Mouse (Mus musculus) layer of hippocampus, postnatal 36 days (tissue): ENCODE data around the gene Plcd1. TPM values are rescaled to one million over a fixed set of nuclear protein-coding genes. Genes with fewer than 3 reads are reported as not detected.

Experiments
- DNase-seq, 2 experiments: peaks; one replicate each; pipeline ENCODE4 v3.0.0; 2022
- microRNA-seq, 2 experiments: library from miRNA; unstranded; fragments of <30 nt; microRNA quantifications; one replicate each; pipeline ENCODE4 v1.2.0; 2021
- total RNA-seq, 2 experiments: library from RNA; stranded (reverse); gene quantifications; 2 replicates each; pipeline ENCODE4 v1.2.3; 2021

Plcd1 gene
- total RNA-seq, 2 experiments from 2014 or later, result 8.3 to 8.4 TPM

DNA sequence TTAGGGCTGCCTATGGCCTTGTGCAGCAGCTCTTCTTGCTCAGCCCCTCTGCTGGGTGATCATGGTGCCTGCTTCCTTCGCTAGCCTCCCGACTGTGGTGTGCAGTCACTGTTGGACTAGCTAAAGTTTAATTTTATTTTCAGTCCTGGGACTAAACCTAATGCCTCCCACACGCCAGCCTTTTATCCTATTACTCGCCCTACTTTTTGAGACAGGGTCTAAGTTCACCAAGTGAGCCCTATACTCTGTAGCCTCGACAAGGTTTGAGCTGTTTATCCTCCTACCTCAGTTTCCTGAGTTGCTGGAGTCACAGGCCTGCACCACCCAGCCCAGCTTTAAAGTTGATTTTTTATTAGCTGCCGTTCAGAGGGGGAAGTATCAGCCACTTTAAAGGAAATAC is 68.0 kb downstream of the Plcd1 start:
- DNase-seq, result no peak

DNA sequence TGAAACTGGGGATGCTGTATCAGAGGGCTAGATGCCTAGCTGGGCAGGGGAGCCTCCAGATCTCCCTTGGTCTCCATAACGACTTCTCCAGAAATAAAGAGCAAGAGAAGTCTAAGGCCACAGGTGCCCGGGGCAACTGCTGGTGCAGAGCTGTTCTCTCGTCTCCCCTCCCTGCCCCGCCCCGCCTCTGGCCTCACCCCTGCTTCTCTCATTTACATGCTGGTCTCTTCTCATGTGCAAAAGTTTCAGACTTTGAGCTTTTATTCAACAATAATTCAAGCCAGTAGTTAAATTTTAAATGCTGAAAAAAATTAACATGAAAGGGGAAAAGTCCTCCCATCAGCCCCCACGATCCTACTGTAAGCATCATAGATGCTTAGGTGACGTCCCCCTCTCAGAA is 71.6 kb downstream of the Plcd1 start:
- no peak for DNase-seq

Small RNA genes within 50 kb of the gene (microRNA-seq; reads per million reads assigned to microRNA genes)
- gene Mir26a-1, result 10.6 to 29.6 reads per million in 2 experiments

Other genes with a start within 250 kb of the Plcd1 start
- gene Ctdspl, start 167.0 kb downstream of the Plcd1 start, total RNA-seq, result 10 to 100 TPM; 24.1 to 28.5 TPM
- under 1 TPM; 0.62 to 0.76 TPM for gene Vill, start 40.7 kb downstream of the Plcd1 start, total RNA-seq
- gene Dlec1, start 9.0 kb upstream of the Plcd1 start, total RNA-seq, result 1 to 10 TPM; 4.3 to 4.4 TPM
- gene Acaa1b, start 63.6 kb upstream of the Plcd1 start, total RNA-seq, result 1 to 10 TPM; 1.2 to 1.7 TPM
- not detected for gene Gm47289, start 65.7 kb upstream of the Plcd1 start, total RNA-seq
- gene Slc22a13, start 115.6 kb upstream of the Plcd1 start, total RNA-seq, result under 1 TPM; 0.20 to 0.23 TPM
- 10 to 100 TPM; 28.2 to 31.1 TPM for gene Oxsr1, start 228.9 kb upstream of the Plcd1 start, total RNA-seq
- gene Acaa1a, start 246.2 kb upstream of the Plcd1 start, total RNA-seq, result 10 to 100 TPM; 68.1 to 76.4 TPM
- 1 to 10 TPM; 5.8 to 8.5 TPM for gene Myd88, start 247.9 kb upstream of the Plcd1 start, total RNA-seq